ENCODE assay signal across 26 mouse cellular contexts in genomic region chr17:44782366-44782765, GRCm38 (mm10).
"Had no signal": no experiment of that assay in that cellular context is flagged by ENCODE, and none has a peak within 500 bp of the region (broad histone marks: within the 10 kb centered on the region; RNA-seq: fewer than 3 reads in every experiment).

No protein-coding gene starts in this region.

- H3K27ac ChIP-seq: heart, embryonic 13.5 days; heart, embryonic 15.5 days; hindbrain, embryonic 13.5 days; hindbrain, embryonic 15.5 days; hindbrain, postnatal 0 days; kidney, embryonic 15.5 days; kidney, postnatal 0 days; limb, embryonic 13.5 days; liver, embryonic 13.5 days had no signal

- ATAC-seq: hindbrain, postnatal 0 days; intestine, embryonic 16.5 days had no signal

- H3K27me3 ChIP-seq: heart, embryonic 13.5 days; heart, embryonic 15.5 days; hindbrain, embryonic 13.5 days; hindbrain, embryonic 15.5 days; kidney, embryonic 15.5 days; limb, embryonic 13.5 days; liver, embryonic 13.5 days had no signal

- H3K4me3 ChIP-seq: heart, embryonic 13.5 days; heart, embryonic 15.5 days; hindbrain, embryonic 13.5 days; hindbrain, embryonic 15.5 days; kidney, embryonic 15.5 days; limb, embryonic 13.5 days; liver, embryonic 13.5 days had no signal

- H3K36me3 ChIP-seq: heart, embryonic 13.5 days; heart, embryonic 15.5 days; hindbrain, embryonic 13.5 days; hindbrain, embryonic 15.5 days; kidney, embryonic 15.5 days; limb, embryonic 13.5 days; liver, embryonic 13.5 days had no signal

- DNase-seq: gastrocnemius, postnatal 14 days; gastrocnemius, postnatal 36 days; heart, adult 18-20 months; heart, postnatal 14 days; heart, postnatal 36 days; kidney, adult 11 months; kidney, adult 2 months; kidney, adult 9 months; kidney, postnatal 14 days; kidney, postnatal 36 days; layer of hippocampus, adult 9-11 months; layer of hippocampus, postnatal 36 days; left cerebral cortex, postnatal 4 days; liver; liver, embryonic 13.5 days had no signal

- H3K9ac ChIP-seq: heart, embryonic 13.5 days; heart, embryonic 15.5 days; hindbrain, embryonic 13.5 days; hindbrain, embryonic 15.5 days; kidney, embryonic 15.5 days; limb, embryonic 13.5 days; liver, embryonic 13.5 days had no signal

- H3K9me3 ChIP-seq: heart, embryonic 13.5 days; heart, embryonic 15.5 days; hindbrain, embryonic 13.5 days; hindbrain, embryonic 15.5 days; kidney, embryonic 15.5 days; limb, embryonic 13.5 days; liver, embryonic 13.5 days had no signal

- H3K4me2 ChIP-seq: heart, embryonic 11.5 days; heart, embryonic 13.5 days; heart, embryonic 15.5 days; hindbrain, embryonic 13.5 days; hindbrain, embryonic 15.5 days; kidney, embryonic 15.5 days; limb, embryonic 13.5 days; liver, embryonic 11.5 days; liver, embryonic 13.5 days had no signal
